ENCODE assay signal across 19 mouse cellular contexts in genomic region chr15:88892876-88893275, GRCm38 (mm10). TPM values are rescaled to one million over a fixed set of nuclear protein-coding genes. Genes with fewer than 3 reads are reported as not detected.
DNase-seq lines count a peak whose midpoint lies in the region; ATAC-seq and TF ChIP-seq lines count a peak whose summit lies in the region.
"Had no signal": no experiment of that assay in that cellular context is flagged by ENCODE, and none has a peak within 500 bp of the region (broad histone marks: within the 10 kb centered on the region; RNA-seq: fewer than 3 reads in every experiment).

No protein-coding gene starts in this region.

- no peaks in the 10 kb centered on the region for H3K9me3 ChIP-seq in midbrain, embryonic 11.5 days (ENCODE audit: control insufficient read depth, low read length)
- H3K9me3 ChIP-seq in midbrain, embryonic 13.5 days: no peaks in the 10 kb centered on the region
- no peaks in the 10 kb centered on the region for H3K9me3 ChIP-seq in ES-Bruce4 (replicated peaks; ENCODE audit: control insufficient read depth, insufficient read depth, low read length, poor library complexity, severe bottlenecking)
- no peaks in the 10 kb centered on the region for H3K9me3 ChIP-seq in forebrain, embryonic 11.5 days (ENCODE audit: control insufficient read depth, low read length)
- H3K9me3 ChIP-seq in hindbrain, embryonic 14.5 days (ENCODE audit: control insufficient read depth, low read length): no peaks in the 10 kb centered on the region
- H3K9me3 ChIP-seq: embryonic facial prominence, embryonic 10.5 days; embryonic facial prominence, embryonic 12.5 days; forebrain, embryonic 13.5 days; forebrain, embryonic 15.5 days had no signal

- TF ChIP-seq EP300 in ES-Bruce4 (IDR thresholded peaks at IDR 0.05; ENCODE audit: insufficient read depth, low read depth, low read length): no peak

- H3K4me3 ChIP-seq in midbrain, embryonic 11.5 days (ENCODE audit: low read depth, low read length): no peak overlapping the region
- H3K4me3 ChIP-seq in midbrain, embryonic 13.5 days (replicated peaks): no peak overlapping the region
- H3K4me3 ChIP-seq in ES-Bruce4 (ENCODE audit: low read depth, low read length): no peak overlapping the region
- H3K4me3 ChIP-seq in forebrain, embryonic 11.5 days (ENCODE audit: low read depth, low read length): no peak overlapping the region
- no peak overlapping the region for H3K4me3 ChIP-seq in hindbrain, embryonic 14.5 days (replicated peaks; ENCODE audit: low read length)
- H3K4me3 ChIP-seq: embryonic facial prominence, embryonic 10.5 days; embryonic facial prominence, embryonic 12.5 days; forebrain, embryonic 13.5 days; forebrain, embryonic 15.5 days had no signal

- no peak for ATAC-seq in midbrain, embryonic 11.5 days (ENCODE audit: low FRiP score)
- ATAC-seq in midbrain, embryonic 13.5 days: no peak
- no peak for ATAC-seq in forebrain, embryonic 11.5 days (replicated peaks; ENCODE audit: low FRiP score)
- no peak for ATAC-seq in hindbrain, embryonic 14.5 days (ENCODE audit: low FRiP score)
- ATAC-seq: forebrain, embryonic 13.5 days; forebrain, embryonic 15.5 days; forebrain, postnatal 0 days had no signal

- H3K4me1 ChIP-seq in midbrain, embryonic 11.5 days (ENCODE audit: control insufficient read depth, insufficient read depth, low read length): peaks cover 6% of the 10 kb centered on the region; the same call in 1 of the 2 replicates
- peaks cover 11% of the 10 kb centered on the region for H3K4me1 ChIP-seq in midbrain, embryonic 13.5 days (replicated peaks)
- peaks cover 14% of the 10 kb centered on the region for H3K4me1 ChIP-seq in ES-Bruce4 (ENCODE audit: control insufficient read depth, insufficient read depth, low read length)
- H3K4me1 ChIP-seq in forebrain, embryonic 11.5 days (replicated peaks; ENCODE audit: control insufficient read depth, insufficient read depth, low read length): peaks cover 4% of the 10 kb centered on the region; the same call in 1 of the 2 replicates
- H3K4me1 ChIP-seq in hindbrain, embryonic 14.5 days (replicated peaks; ENCODE audit: control insufficient read depth, insufficient read depth, low read length): peaks cover 4% of the 10 kb centered on the region; the same call in 1 of the 2 replicates
- H3K4me1 ChIP-seq: embryonic facial prominence, embryonic 12.5 days had no signal

- DNase-seq in midbrain, embryonic 11.5 days (ENCODE audit: low spot score, missing footprints): peak; percentile 12
- peak; percentile 81 for DNase-seq in ES-CJ7 (ENCODE audit: low read depth, low spot score)
- peak; percentile 84 for DNase-seq in ZHBTc4 (ENCODE audit: low read depth, low spot score)
- no peak for DNase-seq in left cerebral cortex, adult 9 months (ENCODE audit: low spot score in 2 of 2)
- DNase-seq in forebrain, embryonic 11.5 days (ENCODE audit: low spot score): no peak
- DNase-seq in hindbrain, embryonic 14.5 days (ENCODE audit: low spot score): no peak
- DNase-seq: adrenal gland, postnatal 25 days; cerebellum, adult 11-12 months; cerebellum, adult 2 months; cerebellum, adult 9-10 months; cerebellum, postnatal 10 days; cerebellum, postnatal 25 days; forebrain, postnatal 0 days had no signal

- H3K9ac ChIP-seq in midbrain, embryonic 11.5 days (ENCODE audit: low read length): no peak overlapping the region
- no peak overlapping the region for H3K9ac ChIP-seq in midbrain, embryonic 13.5 days (replicated peaks)
- no peak overlapping the region for H3K9ac ChIP-seq in ES-Bruce4 (ENCODE audit: low read depth, poor library complexity, severe bottlenecking)
- no peak overlapping the region for H3K9ac ChIP-seq in forebrain, embryonic 11.5 days (ENCODE audit: low read length)
- no peak overlapping the region for H3K9ac ChIP-seq in hindbrain, embryonic 14.5 days
- H3K9ac ChIP-seq: embryonic facial prominence, embryonic 12.5 days; forebrain, embryonic 13.5 days; forebrain, embryonic 15.5 days; forebrain, postnatal 0 days had no signal

- no peak overlapping the region for H3K27ac ChIP-seq in midbrain, embryonic 11.5 days (ENCODE audit: low read depth, low read length)
- H3K27ac ChIP-seq in midbrain, embryonic 13.5 days: no peak overlapping the region
- peak overlapping the region; percentile 20; the same call in 1 of the 2 replicates for H3K27ac ChIP-seq in ES-Bruce4 (ENCODE audit: insufficient read depth, low read length)
- no peak overlapping the region for H3K27ac ChIP-seq in forebrain, embryonic 11.5 days (ENCODE audit: low read depth, low read length)
- H3K27ac ChIP-seq in hindbrain, embryonic 14.5 days: no peak overlapping the region
- H3K27ac ChIP-seq: embryonic facial prominence, embryonic 10.5 days; embryonic facial prominence, embryonic 12.5 days; forebrain, embryonic 13.5 days; forebrain, embryonic 15.5 days had no signal

- H3K36me3 ChIP-seq in midbrain, embryonic 11.5 days (ENCODE audit: control insufficient read depth, insufficient read depth, low read length): no peaks in the 10 kb centered on the region
- no peaks in the 10 kb centered on the region for H3K36me3 ChIP-seq in midbrain, embryonic 13.5 days
- H3K36me3 ChIP-seq in ES-Bruce4 (ENCODE audit: control insufficient read depth, insufficient read depth, low read length, poor library complexity, severe bottlenecking): no peaks in the 10 kb centered on the region
- H3K36me3 ChIP-seq in forebrain, embryonic 11.5 days (ENCODE audit: control insufficient read depth, insufficient read depth, low read length): no peaks in the 10 kb centered on the region
- no peaks in the 10 kb centered on the region for H3K36me3 ChIP-seq in hindbrain, embryonic 14.5 days (replicated peaks; ENCODE audit: control insufficient read depth, insufficient read depth)
- H3K36me3 ChIP-seq: embryonic facial prominence, embryonic 10.5 days; embryonic facial prominence, embryonic 12.5 days; forebrain, embryonic 15.5 days had no signal

- no peak for TF ChIP-seq POLR2A in ES-Bruce4 (IDR thresholded peaks at IDR 0.05; ENCODE audit: insufficient read depth, low read length)

- WGBS in midbrain, embryonic 11.5 days: 86% methylated on average over 5 of the region's 5 CpGs
- WGBS in midbrain, embryonic 13.5 days: 83% methylated on average over 5 of the region's 5 CpGs
- 79% methylated on average over 5 of the region's 5 CpGs for WGBS in forebrain, embryonic 11.5 days
- 85% methylated on average over 5 of the region's 5 CpGs for WGBS in hindbrain, embryonic 14.5 days

- H3K27me3 ChIP-seq in midbrain, embryonic 11.5 days (ENCODE audit: control insufficient read depth, insufficient read depth, low read length): peaks cover 2% of the 10 kb centered on the region; the same call in 1 of the 2 replicates
- H3K27me3 ChIP-seq in midbrain, embryonic 13.5 days: peaks cover 19% of the 10 kb centered on the region
- no peaks in the 10 kb centered on the region for H3K27me3 ChIP-seq in ES-Bruce4 (ENCODE audit: control insufficient read depth, insufficient read depth, low read length, poor library complexity, severe bottlenecking)
- peaks cover 3% of the 10 kb centered on the region; the same call in 1 of the 2 replicates for H3K27me3 ChIP-seq in forebrain, embryonic 11.5 days (ENCODE audit: control insufficient read depth, insufficient read depth, low read length)
- H3K27me3 ChIP-seq in hindbrain, embryonic 14.5 days (ENCODE audit: control insufficient read depth, insufficient read depth, low read length): peaks cover 7% of the 10 kb centered on the region
- H3K27me3 ChIP-seq: embryonic facial prominence, embryonic 12.5 days had no signal

- no peak for TF ChIP-seq CTCF in ES-Bruce4 (IDR thresholded peaks at IDR 0.05; ENCODE audit: low read depth, low read length)

- H3K4me2 ChIP-seq in midbrain, embryonic 11.5 days: no peak overlapping the region
- no peak overlapping the region for H3K4me2 ChIP-seq in midbrain, embryonic 13.5 days (replicated peaks)
- no peak overlapping the region for H3K4me2 ChIP-seq in forebrain, embryonic 11.5 days (ENCODE audit: low read depth, low read length, severe bottlenecking)
- H3K4me2 ChIP-seq in hindbrain, embryonic 14.5 days (replicated peaks): no peak overlapping the region
- H3K4me2 ChIP-seq: embryonic facial prominence, embryonic 12.5 days; forebrain, embryonic 13.5 days; forebrain, embryonic 15.5 days had no signal

RNA-seq across cellular contexts. Expression of gene Pim3, which starts 30.9 kb away (rescaled TPM):
- polyA plus RNA-seq in midbrain, embryonic 11.5 days (2014; fragmentation: Nextera tagmentation; extraction: Ambion mirVana): 30.1 and 30.5 TPM in 2 replicates
- 42.0 and 47.6 TPM in 2 replicates for polyA plus RNA-seq in midbrain, embryonic 13.5 days (2015; fragmentation: Nextera tagmentation; extraction: Ambion mirVana)
- 128 and 136 TPM in 2 replicates for polyA plus RNA-seq in ES-Bruce4 (2011; ENCODE audit: insufficient read depth, insufficient read length, low read depth, missing spikeins)
- polyA plus RNA-seq in forebrain, embryonic 11.5 days (2014; fragmentation: Nextera tagmentation; extraction: Ambion mirVana): 42.0 and 42.7 TPM in 2 replicates
- polyA plus RNA-seq in hindbrain, embryonic 14.5 days (2014; fragmentation: Nextera tagmentation; extraction: Ambion mirVana): 52.1 and 61.0 TPM in 2 replicates

Comparison
In these comparisons a context has a peak if more than half of its experiments do, and no peak if none do; other contexts are left out.
1. DNase-seq: peak in midbrain, embryonic 11.5 days (single experiment), ES-CJ7 (single experiment) and ZHBTc4 (single experiment); none in left cerebral cortex, adult 9 months (0 of 2), forebrain, embryonic 11.5 days (single experiment) and hindbrain, embryonic 14.5 days (single experiment).